Mouse (Mus musculus) forebrain, embryonic 10.5 days (tissue): Measurements from ENCODE around the gene Serpinb6a. TPM values are rescaled to one million over a fixed set of nuclear protein-coding genes. Genes with fewer than 3 reads are reported as not detected.
A peak's percentile ranks its signal among the peaks of the same experiment; 100 is the strongest.

ENCODE experiments used
- DNase-seq: peaks from one replicate; pipeline ENCODE4 v3.0.0-alpha.2; 2017; ENCODE audit warnings: low spot score; ENCODE audit errors: extremely low spot score
- H3K27ac ChIP-seq: fragments of 300-500 bp; sonication (generic); 2 replicates; pipeline ENCODE4 v1.5.1; 2016; ENCODE audit warnings: mild to moderate bottlenecking
- H3K27me3 ChIP-seq: fragments of 300-500 bp; sonication (generic); 2 replicates; pipeline ENCODE4 v1.6.1; 2016; ENCODE audit warnings: mild to moderate bottlenecking; ENCODE audit not compliant: poor library complexity, severe bottlenecking
- H3K36me3 ChIP-seq: fragments of 300-500 bp; sonication (generic); replicated peaks from 2 replicates; pipeline ENCODE4 v1.6.1; 2016; ENCODE audit warnings: mild to moderate bottlenecking, moderate library complexity
- H3K4me1 ChIP-seq: fragments of 300-500 bp; sonication (generic); 2 replicates; pipeline ENCODE4 v1.6.1; 2016
- H3K4me3 ChIP-seq: fragments of 300-500 bp; sonication (generic); 2 replicates; pipeline ENCODE4 v1.5.1; 2016; ENCODE audit warnings: mild to moderate bottlenecking, moderate library complexity
- H3K9me3 ChIP-seq: fragments of 300-500 bp; sonication (generic); 2 replicates; pipeline ENCODE4 v1.6.1; 2016; ENCODE audit warnings: mild to moderate bottlenecking, moderate library complexity
- WGBS: fragments of 180-500 bp; shearing (Covaris S2); methylation state at CpG from one replicate; pipeline ENCODE4 v1.1.7; 2016; 5-methylcytosine and 5-hydroxymethylcytosine counted together
- polyA plus RNA-seq: library from polyadenylated mRNA; unstranded; fragments of >200 nt; fragmentation: Nextera tagmentation; extraction: Ambion mirVana; gene quantifications from 2 replicates; pipeline ENCODE4 v1.2.1, GENCODE M21; 2016

Gene Serpinb6a
- polyA plus RNA-seq, 1 experiment from 2014 or later = 30.0 TPM

GRCm38 (mm10) chr13:34036726-34037125, 34.1 kb upstream of the Serpinb6a start:
- H3K27me3 ChIP-seq = no peaks in the 10 kb centered on the region
- DNase-seq = no peak
- peaks cover 26% of the 10 kb centered on the region for H3K4me1 ChIP-seq
- H3K27ac ChIP-seq = peak overlapping the region; percentile 97; the same call in 1 of the 2 replicates
- peaks cover 8% of the 10 kb centered on the region; the same call in 1 of the 2 replicates for H3K9me3 ChIP-seq
- H3K36me3 ChIP-seq = peaks cover 15% of the 10 kb centered on the region
- 84% methylated on average over 5 of the region's 5 CpGs for WGBS
- no peak overlapping the region for H3K4me3 ChIP-seq

- WGBS = 93% methylated on average over 3 of the region's 3 CpGs
- H3K9me3 ChIP-seq = peaks cover 8% of the 10 kb centered on the region; the same call in 1 of the 2 replicates
- no peak for DNase-seq
- H3K4me3 ChIP-seq = no peak overlapping the region
- H3K4me1 ChIP-seq = peaks cover 26% of the 10 kb centered on the region
- H3K27me3 ChIP-seq = no peaks in the 10 kb centered on the region
- H3K36me3 ChIP-seq = peaks cover 19% of the 10 kb centered on the region
- no peak overlapping the region for H3K27ac ChIP-seq
Observed at GRCm38 (mm10) chr13:34035424-34035823, 32.8 kb upstream of the Serpinb6a start.

GRCm38 (mm10) chr13:34032041-34032440, 29.4 kb upstream of the Serpinb6a start:
- Histone ChIP-seq H3K27ac (no peak overlapping the region), H3K4me3 (no peak overlapping the region), H3K27me3 (no peaks in the 10 kb centered on the region), H3K36me3 (peaks cover 25% of the 10 kb centered on the region), H3K9me3 (no peaks in the 10 kb centered on the region), H3K4me1 (peaks cover 4% of the 10 kb centered on the region)
- no peak for DNase-seq
- WGBS = 78% methylated on average over 2 of the region's 2 CpGs

GRCm38 (mm10) chr13:34021998-34022397, 19.4 kb upstream of the Serpinb6a start:
- Histone ChIP-seq H3K27ac (no peak overlapping the region), H3K27me3 (no peaks in the 10 kb centered on the region), H3K36me3 (peaks cover 27% of the 10 kb centered on the region), H3K4me3 (no peak overlapping the region), H3K9me3 (no peaks in the 10 kb centered on the region), H3K4me1 (no peaks in the 10 kb centered on the region)
- no peak for DNase-seq
- 92% methylated on average over 2 of the region's 2 CpGs for WGBS

GRCm38 (mm10) chr13:34018521-34018920, 15.9 kb upstream of the Serpinb6a start:
- Histone ChIP-seq H3K4me1 (no peaks in the 10 kb centered on the region), H3K27ac (no peak overlapping the region), H3K36me3 (peaks cover 51% of the 10 kb centered on the region), H3K4me3 (no peak overlapping the region), H3K9me3 (no peaks in the 10 kb centered on the region), H3K27me3 (no peaks in the 10 kb centered on the region)
- 95% methylated on average over 1 of the region's 1 CpGs for WGBS
- DNase-seq = no peak

- H3K4me3 ChIP-seq = no peak overlapping the region
- H3K36me3 ChIP-seq = peaks cover 51% of the 10 kb centered on the region
- DNase-seq = no peak
- no peaks in the 10 kb centered on the region for H3K27me3 ChIP-seq
- WGBS = 93% methylated on average over 9 of the region's 9 CpGs
- no peak overlapping the region for H3K27ac ChIP-seq
- H3K4me1 ChIP-seq = no peaks in the 10 kb centered on the region
- H3K9me3 ChIP-seq = no peaks in the 10 kb centered on the region
Observed at GRCm38 (mm10) chr13:34016927-34017569, 14.5 kb upstream of the Serpinb6a start.

GRCm38 (mm10) chr13:34007234-34007633, 4.6 kb upstream of the Serpinb6a start:
- DNase-seq = no peak
- no peak overlapping the region for H3K27ac ChIP-seq
- no peaks in the 10 kb centered on the region for H3K9me3 ChIP-seq
- peaks cover 10% of the 10 kb centered on the region for H3K4me1 ChIP-seq
- 75% methylated on average over 2 of the region's 2 CpGs for WGBS
- no peak overlapping the region for H3K4me3 ChIP-seq
- H3K27me3 ChIP-seq = no peaks in the 10 kb centered on the region
- peaks cover 4% of the 10 kb centered on the region; the same call in 1 of the 2 replicates for H3K36me3 ChIP-seq

GRCm38 (mm10) chr13:34003058-34003457, 464 bp upstream of the Serpinb6a start:
- Histone ChIP-seq H3K4me3 (peak overlapping the region; percentile 98), H3K27ac (peak overlapping the region; percentile 93)
- DNase-seq = no peak

GRCm38 (mm10) chr13:33995197-33995596, 7.4 kb downstream of the Serpinb6a start:
- WGBS = 34% methylated on average over 1 of the region's 1 CpGs
- H3K36me3 ChIP-seq = no peaks in the 10 kb centered on the region; the same call in 1 of the 2 replicates
- no peaks in the 10 kb centered on the region for H3K27me3 ChIP-seq
- H3K4me3 ChIP-seq = no peak overlapping the region
- no peaks in the 10 kb centered on the region for H3K4me1 ChIP-seq
- peak; percentile 60 for DNase-seq
- no peak overlapping the region for H3K27ac ChIP-seq
- H3K9me3 ChIP-seq = no peaks in the 10 kb centered on the region

More at GRCm38 (mm10) chr13:34003058-34003457, 464 bp upstream of the Serpinb6a start:
- Histone ChIP-seq H3K9me3 (no peaks in the 10 kb centered on the region), H3K36me3 (no peaks in the 10 kb centered on the region), H3K27me3 (no peaks in the 10 kb centered on the region), H3K4me1 (peaks cover 16% of the 10 kb centered on the region)
- WGBS = 9% methylated on average over 5 of the region's 5 CpGs

GRCm38 (mm10) chr13:33989625-33990024, 13.0 kb downstream of the Serpinb6a start:
- Histone ChIP-seq H3K27ac (no peak overlapping the region), H3K9me3 (no peaks in the 10 kb centered on the region), H3K36me3 (peaks cover 8% of the 10 kb centered on the region), H3K27me3 (no peaks in the 10 kb centered on the region), H3K4me1 (no peaks in the 10 kb centered on the region), H3K4me3 (no peak overlapping the region)
- WGBS = 87% methylated on average over 5 of the region's 5 CpGs
- DNase-seq = no peak

GRCm38 (mm10) chr13:33966574-33966973, 36.0 kb downstream of the Serpinb6a start:
- no peaks in the 10 kb centered on the region for H3K27me3 ChIP-seq
- H3K36me3 ChIP-seq = no peaks in the 10 kb centered on the region
- no peak overlapping the region for H3K4me3 ChIP-seq
- peaks cover 18% of the 10 kb centered on the region for H3K4me1 ChIP-seq
- no peak overlapping the region for H3K27ac ChIP-seq
- no peaks in the 10 kb centered on the region for H3K9me3 ChIP-seq
- no peak for DNase-seq

GRCm38 (mm10) chr13:33966025-33966412, 36.6 kb downstream of the Serpinb6a start:
- Histone ChIP-seq H3K27ac (no peak overlapping the region), H3K9me3 (no peaks in the 10 kb centered on the region), H3K4me1 (peaks cover 18% of the 10 kb centered on the region), H3K36me3 (no peaks in the 10 kb centered on the region), H3K4me3 (no peak overlapping the region), H3K27me3 (no peaks in the 10 kb centered on the region)
- WGBS = 79% methylated on average over 4 of the region's 4 CpGs
- DNase-seq = no peak

GRCm38 (mm10) chr13:33965056-33966024, 37.3 kb downstream of the Serpinb6a start:
- no peaks in the 10 kb centered on the region for H3K27me3 ChIP-seq
- H3K4me1 ChIP-seq = peaks cover 18% of the 10 kb centered on the region
- no peaks in the 10 kb centered on the region for H3K36me3 ChIP-seq
- 31% methylated on average over 14 of the region's 14 CpGs for WGBS
- peak overlapping the region; percentile 66 for H3K4me3 ChIP-seq
- DNase-seq = no peak
- H3K9me3 ChIP-seq = no peaks in the 10 kb centered on the region
- H3K27ac ChIP-seq = peak overlapping the region; percentile 90
